Mouse (Mus musculus): Measurements from ENCODE around the gene Rnf20.
A peak's percentile ranks its signal among the peaks of the same experiment; 100 is the strongest.
"Not testable (repeated sequence)": the region's sequence is repeated elsewhere in the genome, so short reads cannot be mapped to it uniquely, and the experiment has no call there.

Gene Rnf20

GRCm38 (mm10) chr4:49631319-49632138, at the start of gene Rnf20:
Gene Rnf20, plus strand, starts transcription at chr4:49632006.
- peak; percentile 99 for DNase-seq (ENCODE audit: low spot score)

GRCm38 (mm10) chr4:49583965-49584831, 47.6 kb upstream of the Rnf20 start:
- no peak for DNase-seq (ENCODE audit: low spot score)

GRCm38 (mm10) chr4:49585524-49586101, 46.2 kb upstream of the Rnf20 start:
- DNase-seq (ENCODE audit: low spot score): no peak

- DNase-seq (ENCODE audit: low spot score): no peak
Observed at GRCm38 (mm10) chr4:49586811-49587210, 45.0 kb upstream of the Rnf20 start.

- no peak for DNase-seq (ENCODE audit: low spot score)
Observed at GRCm38 (mm10) chr4:49590152-49590551, 41.7 kb upstream of the Rnf20 start.

- DNase-seq (ENCODE audit: low spot score): peak; percentile 53
Observed at GRCm38 (mm10) chr4:49596846-49597182, 35.0 kb upstream of the Rnf20 start.

GRCm38 (mm10) chr4:49597183-49598100, 34.4 kb upstream of the Rnf20 start, which contains the start of gene Tmem246:
Gene Tmem246, minus strand, starts transcription at chr4:49597876.
- DNase-seq (ENCODE audit: low spot score): peak; percentile 80

- DNase-seq (ENCODE audit: low spot score): no peak
Observed at GRCm38 (mm10) chr4:49603161-49603560, 28.6 kb upstream of the Rnf20 start.

GRCm38 (mm10) chr4:49604016-49604546, 27.7 kb upstream of the Rnf20 start:
- DNase-seq (ENCODE audit: low spot score): no peak

- DNase-seq (ENCODE audit: low spot score): no peak
Observed at GRCm38 (mm10) chr4:49604616-49605015, 27.2 kb upstream of the Rnf20 start.

GRCm38 (mm10) chr4:49605459-49605858, 26.3 kb upstream of the Rnf20 start:
- DNase-seq (ENCODE audit: low spot score): no peak

GRCm38 (mm10) chr4:49616924-49617323, 14.9 kb upstream of the Rnf20 start:
- no peak for DNase-seq (ENCODE audit: low spot score)

GRCm38 (mm10) chr4:49619861-49620260, 11.9 kb upstream of the Rnf20 start:
- not testable (repeated sequence) for DNase-seq (ENCODE audit: low spot score)

GRCm38 (mm10) chr4:49622272-49622671, 9.5 kb upstream of the Rnf20 start:
- DNase-seq (ENCODE audit: low spot score): no peak

GRCm38 (mm10) chr4:49623916-49624315, 7.9 kb upstream of the Rnf20 start:
- no peak for DNase-seq (ENCODE audit: low spot score)

GRCm38 (mm10) chr4:49624969-49625368, 6.8 kb upstream of the Rnf20 start:
- not testable (repeated sequence) for DNase-seq (ENCODE audit: low spot score)

- peak; percentile 90 for DNase-seq (ENCODE audit: low spot score)
Observed at GRCm38 (mm10) chr4:49626973-49627372, 4.8 kb upstream of the Rnf20 start.

- DNase-seq (ENCODE audit: low spot score): no peak
Observed at GRCm38 (mm10) chr4:49628941-49629340, 2.9 kb upstream of the Rnf20 start.

GRCm38 (mm10) chr4:49632139-49632481, 304 bp downstream of the Rnf20 start:
- DNase-seq (ENCODE audit: low spot score): no peak

- DNase-seq (ENCODE audit: low spot score): no peak
Observed at GRCm38 (mm10) chr4:49637821-49638220, 6.0 kb downstream of the Rnf20 start.

GRCm38 (mm10) chr4:49639913-49640312, 8.1 kb downstream of the Rnf20 start:
- DNase-seq (ENCODE audit: low spot score): no peak
